Mouse (Mus musculus) adrenal gland, postnatal 14 days (tissue): ENCODE data around the gene Bicc1. TPM values are rescaled to one million over a fixed set of nuclear protein-coding genes. Genes with fewer than 3 reads are reported as not detected.

Experiments used
- DNase-seq: peaks from one replicate; pipeline ENCODE4 v3.0.0; 2021; ENCODE audit warnings: mixed read lengths
- total RNA-seq: library from RNA; stranded (reverse); gene quantifications from 2 replicates; pipeline ENCODE4 v1.2.3, GENCODE M21; 2021

Bicc1 gene
- total RNA-seq, 1 experiment from 2014 or later = 17.1 TPM

GRCm38 (mm10) chr10:71052208-71052607, 107.3 kb downstream of the Bicc1 start:
- no peak for DNase-seq

GRCm38 (mm10) chr10:71050722-71051333, 108.7 kb downstream of the Bicc1 start:
- no peak for DNase-seq

GRCm38 (mm10) chr10:71049294-71049693, 110.2 kb downstream of the Bicc1 start:
- peak; percentile 52 for DNase-seq

- no peak for DNase-seq
These were observed 115.1 kb downstream of the Bicc1 start for GRCm38 (mm10) chr10:71044410-71044809.

GRCm38 (mm10) chr10:71041874-71042273, 117.6 kb downstream of the Bicc1 start:
- DNase-seq = no peak

GRCm38 (mm10) chr10:71036484-71036883, 123.0 kb downstream of the Bicc1 start:
- DNase-seq = no peak

- DNase-seq = no peak
These were observed 130.5 kb downstream of the Bicc1 start for GRCm38 (mm10) chr10:71028996-71029395.

GRCm38 (mm10) chr10:71028066-71028844, 131.2 kb downstream of the Bicc1 start:
- DNase-seq = no peak

- peak; percentile 9 for DNase-seq
These were observed 134.2 kb downstream of the Bicc1 start for GRCm38 (mm10) chr10:71025131-71025894.

- DNase-seq = no peak
These were observed 134.8 kb downstream of the Bicc1 start for GRCm38 (mm10) chr10:71024681-71025080.

- DNase-seq = no peak
These were observed 136.0 kb downstream of the Bicc1 start for GRCm38 (mm10) chr10:71023471-71023870.

GRCm38 (mm10) chr10:71020459-71020858, 139.0 kb downstream of the Bicc1 start:
- DNase-seq = no peak

- no peak for DNase-seq
These were observed 139.7 kb downstream of the Bicc1 start for GRCm38 (mm10) chr10:71019836-71020235.

- no peak for DNase-seq
These were observed 149.6 kb downstream of the Bicc1 start for GRCm38 (mm10) chr10:71009771-71010496.

- DNase-seq = no peak
These were observed 150.8 kb downstream of the Bicc1 start for GRCm38 (mm10) chr10:71008721-71009120.

- DNase-seq = peak; percentile 8
These were observed 151.5 kb downstream of the Bicc1 start for GRCm38 (mm10) chr10:71007956-71008355.

- DNase-seq = no peak
These were observed 152.0 kb downstream of the Bicc1 start for GRCm38 (mm10) chr10:71007516-71007915.

GRCm38 (mm10) chr10:71007001-71007400, 152.5 kb downstream of the Bicc1 start:
- no peak for DNase-seq

- no peak for DNase-seq
These were observed 156.6 kb downstream of the Bicc1 start for GRCm38 (mm10) chr10:71002871-71003270.

GRCm38 (mm10) chr10:71002186-71002585, 157.3 kb downstream of the Bicc1 start:
- no peak for DNase-seq

- peak; percentile 43 for DNase-seq
These were observed 161.4 kb downstream of the Bicc1 start for GRCm38 (mm10) chr10:70998136-70998535.

- peak; percentile 41 for DNase-seq
These were observed 163.4 kb downstream of the Bicc1 start for GRCm38 (mm10) chr10:70996051-70996450.
